Mouse (Mus musculus) monocyte, adult 5-6 weeks (primary cell): ENCODE measurements around the gene Ubxn4. TPM values are rescaled to one million over a fixed set of nuclear protein-coding genes. Genes with fewer than 3 reads are reported as not detected.
A peak's percentile ranks its signal among the peaks of the same experiment; 100 is the strongest.
"Not testable (repeated sequence)": the region's sequence is repeated elsewhere in the genome, so short reads cannot be mapped to it uniquely, and the experiment has no call there.

Source experiments
- ATAC-seq: fragments of 153-309, 156-312 bp; replicated peaks from 2 replicates; pipeline ENCODE4 v1.8.0; 2017; ENCODE audit warnings: mild to moderate bottlenecking; ENCODE audit not compliant: low TSS enrichment, insufficient number of reproducible peaks, severe bottlenecking, poor library complexity, low FRiP score
- total RNA-seq: library from RNA; stranded (forward); fragments of 200-1000, 200-491, 200-594 nt; gene quantifications from 3 replicates; pipeline ENCODE4 v1.2.3, GENCODE M21; 2017

The Ubxn4 gene
- 178 to 257 TPM (median 245 TPM) in 3 replicates for total RNA-seq

DNA sequence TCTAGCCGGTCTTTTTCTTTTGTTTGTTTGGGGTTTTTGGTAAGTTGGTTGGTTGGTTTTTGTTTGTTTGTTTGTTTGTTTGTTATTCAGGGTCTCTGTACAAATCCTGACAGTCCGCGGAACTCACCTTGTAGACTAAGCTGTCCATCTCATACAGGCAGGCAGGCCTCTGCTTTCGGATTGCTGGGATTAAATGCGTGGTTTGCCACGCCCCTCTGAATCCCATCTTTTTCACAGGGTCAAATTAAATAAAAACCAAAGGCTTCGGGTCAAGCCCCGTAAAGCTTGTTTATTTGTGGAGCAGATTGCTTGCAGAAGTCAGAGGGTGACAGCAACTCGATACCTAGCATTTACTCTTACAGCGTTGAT lies at the start of gene Ubxn4:
Gene Ubxn4, plus strand, starts transcription at position 338 of the 369 bp plus-strand sequence.
- ATAC-seq, result no peak

DNA sequence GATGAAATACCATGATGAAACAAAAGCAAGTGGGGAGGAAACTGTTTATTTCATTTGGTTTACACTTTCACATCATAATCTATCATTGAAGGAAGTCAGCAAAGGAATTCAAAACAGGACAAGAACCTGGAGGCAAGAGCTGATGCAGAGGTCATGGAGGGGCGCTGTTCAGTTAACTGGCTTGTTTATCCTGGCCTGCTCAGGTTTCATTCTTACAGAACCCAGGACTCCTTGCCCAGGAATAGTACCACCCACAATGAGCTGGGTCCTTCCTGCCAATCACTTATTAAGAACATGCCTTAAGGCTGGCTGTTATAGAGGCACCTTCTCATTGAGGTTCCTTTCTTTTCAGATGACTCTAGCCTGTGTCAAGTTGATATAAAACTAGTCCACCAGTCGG lies 49.8 kb upstream of the Ubxn4 start:
- ATAC-seq, result no peak

DNA sequence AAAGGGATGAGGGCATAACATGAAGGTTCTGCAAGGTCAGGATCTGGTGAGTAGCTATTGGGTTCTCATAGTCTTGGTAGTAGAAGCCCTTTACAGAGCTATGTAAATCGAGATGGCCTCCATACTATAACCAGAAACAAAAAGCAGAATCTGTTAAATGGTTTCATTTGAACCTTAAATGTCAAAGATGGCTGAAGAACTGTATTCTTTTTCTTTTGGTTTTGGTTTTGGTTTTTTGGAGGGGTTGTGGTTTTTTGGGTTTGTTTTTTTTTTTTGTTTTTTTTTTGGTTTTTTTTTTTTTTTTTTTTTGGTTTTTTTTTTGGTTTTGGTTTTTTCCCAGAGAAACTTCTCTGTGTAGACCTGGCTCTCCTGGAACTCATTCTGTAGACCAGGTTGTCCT lies 46.4 kb upstream of the Ubxn4 start:
- ATAC-seq, result no peak

DNA sequence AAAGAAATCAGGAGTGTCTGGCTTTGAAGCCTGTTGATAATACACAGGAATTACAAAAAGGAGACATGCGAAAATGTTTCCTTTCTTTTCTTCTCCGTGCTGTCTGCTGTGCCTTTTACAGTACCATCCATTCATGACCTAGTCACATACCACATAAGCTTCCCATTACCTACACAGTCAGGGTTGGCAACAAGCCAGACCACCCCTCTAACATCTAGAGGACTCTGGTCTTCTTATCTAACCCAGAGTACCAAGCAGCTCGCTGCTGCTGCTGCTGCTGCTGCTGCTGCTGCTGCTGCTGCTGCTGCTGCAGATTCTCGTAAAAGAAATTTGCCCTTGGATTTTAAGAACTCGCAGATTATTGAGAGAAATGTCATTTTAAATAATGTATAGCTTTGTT lies 30.5 kb upstream of the Ubxn4 start:
- ATAC-seq, result no peak

DNA sequence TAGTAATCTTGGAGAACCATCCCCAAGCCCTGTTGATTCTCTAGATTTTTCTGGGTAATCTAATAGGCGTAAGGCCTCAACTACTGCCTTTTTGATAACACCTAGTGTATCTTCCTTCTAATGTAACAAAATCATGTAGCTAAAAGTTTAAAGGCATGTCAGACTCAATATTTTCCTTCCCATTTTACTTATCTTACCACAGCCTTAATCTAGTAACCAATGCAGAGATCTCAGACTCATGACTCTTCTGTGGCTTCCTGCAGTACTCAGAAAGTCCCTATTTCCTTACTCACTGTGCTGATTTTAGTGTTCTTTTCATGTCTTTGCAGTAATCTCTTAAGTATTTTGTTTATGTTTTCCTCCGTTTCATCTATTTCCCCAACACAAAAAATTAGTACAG lies 21.9 kb upstream of the Ubxn4 start:
- no peak for ATAC-seq

DNA sequence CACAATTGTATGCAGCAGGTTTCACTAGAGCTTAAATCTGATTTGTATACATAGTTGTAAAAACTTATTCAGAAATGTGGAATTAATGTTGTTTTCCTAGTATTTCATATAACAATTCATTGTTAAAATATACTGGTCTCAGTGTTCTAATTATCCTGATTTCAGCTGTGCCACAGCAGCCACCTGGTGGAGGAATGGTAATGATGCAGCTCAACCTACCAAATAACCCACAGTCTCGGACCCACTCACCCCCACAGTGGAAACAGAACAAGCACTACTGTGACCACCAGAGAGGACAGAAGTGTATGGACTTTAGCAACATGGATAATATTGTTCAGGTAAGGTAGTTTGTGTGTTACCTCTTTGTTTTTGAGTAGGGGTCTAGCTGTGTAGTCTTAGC lies 20.5 kb upstream of the Ubxn4 start:
- no peak for ATAC-seq

DNA sequence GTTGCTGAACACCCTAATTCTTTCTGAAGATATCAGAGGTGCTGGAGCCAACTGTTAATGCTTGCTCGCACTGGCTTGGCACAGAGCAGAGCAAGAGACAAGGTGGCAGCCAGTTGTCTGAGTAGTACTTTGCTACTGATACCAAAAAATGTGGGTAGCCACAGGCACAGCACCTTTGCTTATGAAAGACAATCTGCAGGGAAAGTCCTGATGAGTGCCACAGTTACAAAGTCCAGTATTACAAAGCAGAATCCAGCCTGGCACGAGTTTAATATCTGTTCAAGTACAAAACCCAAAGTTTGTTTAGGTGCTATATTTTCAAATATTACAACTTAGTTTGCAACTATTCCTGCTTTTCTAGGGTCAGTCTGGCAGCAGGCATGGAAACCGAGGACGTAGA lies 8.6 kb upstream of the Ubxn4 start:
- ATAC-seq, result no peak

DNA sequence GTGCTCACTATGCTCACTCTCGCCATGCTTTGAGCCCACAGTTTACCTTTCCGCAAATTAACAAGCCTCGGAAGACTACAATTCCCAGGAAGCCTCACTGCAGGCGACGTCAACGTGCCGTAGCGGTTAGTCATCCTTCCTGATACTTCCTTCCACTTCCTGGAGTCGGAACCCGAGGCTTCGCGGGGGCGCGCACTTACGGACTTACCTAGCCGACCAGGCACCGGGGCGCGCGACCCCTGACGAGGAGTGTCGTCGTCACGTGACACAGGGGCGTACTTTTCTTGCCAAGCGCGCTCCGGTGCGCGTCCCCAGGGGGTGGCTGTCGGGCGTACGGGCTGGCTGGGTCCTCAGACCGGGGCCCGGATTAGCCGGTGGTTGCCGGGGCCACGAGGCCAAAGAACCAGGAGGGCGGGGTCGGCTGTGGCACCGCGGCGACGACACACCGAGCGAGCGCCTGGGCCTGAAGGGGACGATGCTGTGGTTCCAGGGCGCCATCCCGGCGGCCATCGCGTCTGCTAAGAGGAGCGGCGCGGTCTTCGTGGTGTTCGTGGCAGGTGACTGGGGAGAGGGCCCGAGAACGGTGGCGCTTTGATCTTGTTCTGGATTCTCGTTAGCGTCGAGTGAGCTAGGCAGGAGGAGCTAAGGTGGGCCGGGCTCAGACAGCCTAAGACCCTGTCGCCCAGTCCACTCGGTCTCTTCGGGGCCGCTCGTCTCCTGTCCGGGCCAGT lies 397 bp downstream of the Ubxn4 start:
- peak; percentile 97 for ATAC-seq

DNA sequence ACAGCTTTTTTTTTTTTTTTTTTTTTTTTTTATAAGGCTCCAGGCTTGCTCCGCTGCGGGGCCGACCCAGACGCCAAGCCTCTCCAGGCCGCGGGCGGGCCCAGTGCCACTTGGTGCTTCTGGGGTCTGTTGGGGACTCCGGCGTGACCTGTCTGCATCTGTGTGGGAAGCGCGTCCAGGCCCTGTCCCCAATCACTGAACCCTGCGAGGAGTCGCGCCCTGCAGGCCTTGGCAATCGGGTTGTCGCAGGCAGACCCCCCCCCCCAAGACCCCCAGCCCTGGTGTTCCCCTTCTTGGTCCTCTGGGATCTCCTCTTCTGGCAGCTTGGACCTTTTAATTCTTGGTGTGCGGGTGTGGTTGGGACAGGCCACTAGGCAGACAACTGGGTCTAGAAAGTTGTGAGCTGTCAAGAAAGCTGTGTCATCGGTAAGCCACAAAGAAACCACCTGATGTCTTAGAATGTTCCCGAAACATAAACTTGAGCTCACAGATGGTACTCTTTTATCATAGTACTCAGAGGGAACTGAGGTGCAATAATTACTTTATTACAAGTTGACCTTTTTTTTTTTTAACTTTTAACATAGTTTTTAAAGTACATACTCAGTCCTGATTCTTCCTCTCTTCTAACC lies 1.1 kb downstream of the Ubxn4 start:
- ATAC-seq, result peak; percentile 12; the same call in 1 of the 2 replicates

DNA sequence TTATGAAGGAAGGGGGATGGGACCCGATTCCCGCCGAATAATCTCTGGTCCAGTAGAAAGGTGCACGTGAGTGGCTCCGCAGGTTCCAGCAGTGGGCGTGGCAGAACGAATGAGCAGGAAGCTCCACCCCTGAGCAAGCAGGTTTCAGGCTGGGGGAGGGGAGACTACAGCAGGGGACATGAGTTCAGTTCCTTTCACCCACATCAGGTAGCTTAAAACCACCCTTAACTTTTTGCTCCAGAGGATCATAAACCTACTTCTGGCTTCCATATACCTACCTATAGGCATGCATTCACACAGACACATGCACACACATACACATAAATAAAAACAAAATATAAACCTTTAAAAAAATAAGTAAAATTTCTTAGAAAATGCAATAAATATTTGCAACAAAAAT lies 23.3 kb downstream of the Ubxn4 start:
- ATAC-seq, result not testable (repeated sequence)

DNA sequence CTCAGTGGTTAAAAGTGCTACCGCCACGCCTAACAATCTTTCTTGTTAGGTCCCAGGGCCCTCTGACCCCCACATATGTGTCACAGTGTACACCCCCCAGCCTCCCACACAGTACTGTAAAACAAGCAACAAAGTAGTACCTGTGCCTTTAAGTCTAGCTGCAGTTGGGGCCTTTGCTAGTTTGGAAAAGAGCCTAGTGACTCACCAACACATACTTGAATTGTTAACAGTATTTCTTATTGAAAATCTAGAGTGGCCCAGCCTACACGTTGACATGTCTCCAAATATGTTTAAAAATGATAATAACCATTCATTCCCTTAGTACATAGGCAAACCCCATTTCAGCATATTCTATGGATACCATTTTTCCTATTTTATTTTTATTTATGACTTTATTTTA lies 27.0 kb downstream of the Ubxn4 start:
- no peak for ATAC-seq

DNA sequence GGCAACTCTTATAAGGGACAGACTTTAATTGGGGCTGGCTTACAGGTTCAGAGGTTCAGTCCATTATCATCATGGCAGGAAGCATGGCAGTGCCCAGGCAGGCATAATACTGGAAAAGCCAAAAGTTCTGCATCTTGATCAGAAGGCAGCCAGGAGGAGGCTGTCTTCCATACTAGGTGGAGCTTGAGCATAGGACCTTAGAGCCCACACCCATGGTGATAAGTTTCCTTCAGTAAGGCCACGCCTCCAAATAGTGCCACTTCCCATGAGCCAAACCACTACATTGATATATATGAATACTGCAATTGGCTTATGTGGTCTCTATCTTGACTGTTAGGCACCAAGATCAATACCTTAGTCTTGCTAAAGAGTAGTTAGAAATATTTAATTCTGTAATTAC lies 32.1 kb downstream of the Ubxn4 start:
- ATAC-seq, result no peak

DNA sequence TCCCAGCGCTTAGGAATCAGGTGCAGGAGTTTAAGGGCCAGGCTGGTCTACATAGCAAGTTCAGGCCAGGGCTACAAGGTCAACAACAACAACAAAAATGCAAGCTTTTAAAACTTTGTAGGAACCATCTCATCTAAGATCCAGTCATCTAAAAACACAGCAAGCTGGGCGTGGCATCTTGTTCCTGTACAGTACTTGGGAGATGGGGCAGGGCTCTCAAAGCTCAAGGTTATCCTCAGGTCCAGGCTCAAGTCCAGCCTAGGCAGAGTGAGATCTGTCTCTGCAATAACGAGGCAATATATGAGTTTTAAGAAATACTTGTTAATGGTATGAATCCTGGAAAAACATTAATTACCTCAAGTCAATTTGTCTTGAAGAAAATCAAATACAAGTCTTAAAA lies 34.8 kb downstream of the Ubxn4 start:
- ATAC-seq, result no peak

DNA sequence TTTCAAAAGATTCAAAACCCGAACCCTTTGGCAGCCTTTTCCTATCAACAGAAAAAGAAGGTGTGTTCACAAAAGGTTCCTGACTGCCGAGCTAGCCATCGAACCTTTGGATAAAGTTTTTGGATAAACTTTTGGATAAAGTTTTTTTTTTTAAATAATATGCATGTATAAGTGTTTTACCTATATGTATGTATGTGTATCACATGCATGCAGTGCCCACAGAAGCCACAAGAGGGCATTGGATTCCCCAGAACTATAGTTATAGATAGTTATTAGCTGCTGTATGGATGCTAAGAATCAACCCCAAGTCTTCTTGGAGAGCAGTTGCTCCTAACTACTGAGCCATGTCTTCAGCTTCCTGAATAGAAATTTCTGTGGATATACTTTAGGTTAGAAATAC lies 38.0 kb downstream of the Ubxn4 start:
- ATAC-seq, result no peak

DNA sequence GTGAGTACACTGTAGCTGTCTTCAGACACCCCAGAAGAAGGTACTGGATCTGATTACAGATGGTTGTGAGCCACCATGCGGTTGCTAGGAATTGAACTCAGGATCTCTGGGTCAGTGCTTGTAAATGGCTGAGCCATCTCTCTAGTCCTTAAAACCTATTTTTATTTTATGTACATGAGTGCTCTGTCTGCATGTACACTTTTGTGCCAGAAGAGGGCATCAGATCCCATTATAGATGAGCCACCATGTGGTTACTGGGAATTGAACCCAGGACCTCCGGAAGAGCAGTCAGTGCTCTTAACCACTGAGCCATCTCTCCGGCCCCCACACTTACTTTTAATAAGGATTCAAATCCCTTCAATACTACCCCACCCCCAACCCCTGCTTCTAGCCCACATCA lies 39.2 kb downstream of the Ubxn4 start:
- no peak for ATAC-seq

DNA sequence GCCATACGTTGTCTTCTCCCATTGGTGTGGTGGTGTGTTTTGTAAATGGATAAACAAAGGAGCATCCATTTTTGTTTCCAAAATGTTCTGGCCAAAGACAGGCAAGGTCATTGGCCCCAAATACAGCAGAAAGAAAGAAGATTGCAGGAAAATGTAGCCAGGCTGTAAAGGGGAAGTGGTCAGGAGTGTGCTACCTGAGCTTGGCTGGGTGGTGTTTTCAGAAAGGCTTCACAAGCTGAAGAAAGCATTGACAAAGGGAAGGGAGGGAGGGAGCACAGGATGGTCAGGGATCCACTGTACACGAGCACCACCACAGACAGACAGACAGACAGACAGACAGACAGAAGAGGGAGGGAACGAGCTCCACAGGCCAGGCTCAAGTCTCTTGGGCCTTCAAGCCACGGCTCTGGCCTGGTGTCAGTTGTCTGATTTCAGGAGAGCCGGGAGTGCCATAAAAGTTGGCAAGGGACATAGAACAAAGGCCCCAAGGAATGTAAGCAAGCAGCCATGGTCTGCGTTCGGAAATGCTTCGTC lies 40.5 kb downstream of the Ubxn4 start:
- ATAC-seq, result no peak

DNA sequence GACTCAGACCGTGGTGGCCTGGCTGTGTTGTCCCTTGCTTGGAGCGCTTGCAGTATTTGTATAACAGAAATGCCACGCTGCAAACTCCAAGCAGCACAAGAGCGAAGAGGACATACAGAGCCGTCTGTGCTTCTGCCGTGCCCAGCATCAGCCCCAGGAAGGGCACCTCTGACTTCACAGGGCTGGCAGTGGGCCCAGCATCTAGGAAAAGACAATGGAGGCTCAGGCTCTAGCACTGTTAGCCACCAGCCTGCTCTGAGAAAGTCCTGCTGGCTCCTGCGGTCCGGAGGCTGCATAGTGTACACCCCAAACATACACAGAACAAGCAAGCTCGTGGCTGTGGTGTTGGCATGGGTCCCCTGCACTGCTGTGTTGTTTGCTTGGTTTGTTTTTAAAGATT lies 41.4 kb downstream of the Ubxn4 start:
- no peak for ATAC-seq

DNA sequence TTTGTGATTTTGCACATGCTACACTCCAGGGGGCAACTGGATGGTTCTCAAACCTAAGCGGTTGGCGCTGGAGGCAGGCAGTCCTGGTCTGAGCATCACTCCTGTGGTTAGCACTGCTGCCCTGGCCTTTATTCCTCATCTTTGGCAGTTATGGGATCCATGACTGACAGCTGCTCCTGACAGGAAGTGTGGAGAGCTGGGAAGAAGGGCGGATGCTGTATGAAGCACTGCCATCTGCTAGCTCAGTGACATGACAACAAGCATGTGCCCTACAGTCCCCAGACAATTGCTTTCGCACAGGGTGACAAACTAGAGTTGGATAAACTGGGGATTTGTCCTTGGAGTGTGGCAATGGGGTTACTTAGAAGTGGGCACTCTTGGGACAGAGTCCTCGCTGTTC lies 46.5 kb downstream of the Ubxn4 start:
- no peak for ATAC-seq

DNA sequence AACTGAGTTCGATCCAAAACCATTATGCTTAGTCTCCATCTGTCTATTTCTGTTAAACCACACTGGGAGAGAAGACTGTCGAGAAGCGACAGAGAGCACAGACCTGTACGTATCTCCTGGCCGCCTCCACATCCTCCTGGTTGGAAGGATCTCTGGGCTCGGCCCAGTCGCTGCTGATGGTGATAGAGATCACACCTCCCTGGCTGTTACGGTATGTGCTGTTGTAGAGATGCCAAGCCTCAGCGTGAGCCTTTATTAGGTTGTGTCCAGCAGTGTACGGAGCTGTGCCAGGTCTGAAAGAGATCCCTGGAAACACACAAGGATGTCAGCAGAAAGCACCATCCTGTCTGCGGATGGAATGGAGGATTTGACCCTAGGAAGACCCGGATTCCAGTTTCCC lies 49.8 kb downstream of the Ubxn4 start:
- ATAC-seq, result no peak

DNA sequence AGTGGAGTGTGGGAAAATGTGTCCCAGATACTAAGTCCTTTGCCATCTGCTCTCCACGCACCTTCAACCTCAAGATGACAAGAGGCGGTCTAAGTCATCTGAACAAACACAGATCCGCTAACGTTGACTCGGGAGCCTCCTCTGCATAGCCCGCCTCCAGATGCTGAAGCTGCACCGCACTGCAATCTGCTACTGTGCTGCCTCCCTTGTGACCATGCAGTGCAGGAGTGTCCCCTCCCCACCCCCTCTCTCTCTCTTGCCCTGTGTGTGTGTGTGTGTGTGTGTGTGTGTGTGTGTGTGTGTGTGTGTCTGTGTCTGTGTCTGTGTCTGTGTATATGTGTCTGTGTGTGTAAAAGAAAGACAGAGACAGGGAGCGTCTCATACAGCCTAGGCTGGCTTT lies 51.5 kb downstream of the Ubxn4 start:
- ATAC-seq, result no peak
